Mouse (Mus musculus): ENCODE measurements around the gene Emg1. TPM values are rescaled to one million over a fixed set of nuclear protein-coding genes. Genes with fewer than 3 reads are reported as not detected.

Emg1 gene
- polyA plus RNA-seq, 1 experiment from 2014 or later, result 96.6 TPM

GRCm38 (mm10) chr6:124729850-124730705 lies 18.1 kb upstream of the Emg1 start:
- no peaks in the 10 kb centered on the region for H3K27me3 ChIP-seq (replicated peaks; ENCODE audit: control insufficient read depth, insufficient read depth, low read length)
- ATAC-seq, result no peak
- H3K36me3 ChIP-seq (ENCODE audit: control insufficient read depth, insufficient read depth), result 0 out of 2 replicates have a peak, but pooled peaks cover 5% of the 10 kb centered on the region
- no peak overlapping the region for H3K9ac ChIP-seq (ENCODE audit: low read depth, low read length)
- no peaks in the 10 kb centered on the region for H3K4me1 ChIP-seq (replicated peaks; ENCODE audit: control insufficient read depth, insufficient read depth, low read length)
- no peaks in the 10 kb centered on the region for H3K9me3 ChIP-seq (ENCODE audit: control insufficient read depth)
- H3K27ac ChIP-seq (ENCODE audit: low read depth, low read length), result no peak overlapping the region
- no peak overlapping the region for H3K4me2 ChIP-seq (replicated peaks; ENCODE audit: low read depth)
- no peak overlapping the region for H3K4me3 ChIP-seq (ENCODE audit: low read depth, low read length)
- TF ChIP-seq CTCF (IDR thresholded peaks at IDR 0.05; ENCODE audit: low read depth), result no peak
- WGBS, result 85% methylated on average over 8 of the region's 8 CpGs

- no peak overlapping the region for H3K27ac ChIP-seq (ENCODE audit: low read depth, low read length)
- no peak overlapping the region for H3K4me2 ChIP-seq (replicated peaks; ENCODE audit: low read depth)
- no peak for TF ChIP-seq CTCF (IDR thresholded peaks at IDR 0.05; ENCODE audit: low read depth)
- peaks cover 5% of the 10 kb centered on the region; the same call in 1 of the 2 replicates for H3K36me3 ChIP-seq (ENCODE audit: control insufficient read depth, insufficient read depth)
- no peaks in the 10 kb centered on the region for H3K27me3 ChIP-seq (replicated peaks; ENCODE audit: control insufficient read depth, insufficient read depth, low read length)
- no peak overlapping the region for H3K4me3 ChIP-seq (ENCODE audit: low read depth, low read length)
- no peak overlapping the region for H3K9ac ChIP-seq (ENCODE audit: low read depth, low read length)
- H3K4me1 ChIP-seq (replicated peaks; ENCODE audit: control insufficient read depth, insufficient read depth, low read length), result no peaks in the 10 kb centered on the region
- H3K9me3 ChIP-seq (ENCODE audit: control insufficient read depth), result no peaks in the 10 kb centered on the region
- WGBS, result 81% methylated on average over 10 of the region's 10 CpGs
- no peak for ATAC-seq
Measured at GRCm38 (mm10) chr6:124728621-124729020, 16.6 kb upstream of the Emg1 start.

- Histone ChIP-seq H3K4me3 (ENCODE audit: low read depth, low read length) (no peak overlapping the region), H3K4me1 (replicated peaks; ENCODE audit: control insufficient read depth, insufficient read depth, low read length) (no peaks in the 10 kb centered on the region), H3K27ac (ENCODE audit: low read depth, low read length) (no peak overlapping the region), H3K9me3 (ENCODE audit: control insufficient read depth) (no peaks in the 10 kb centered on the region), H3K4me2 (replicated peaks; ENCODE audit: low read depth) (no peak overlapping the region), H3K27me3 (replicated peaks; ENCODE audit: control insufficient read depth, insufficient read depth, low read length) (no peaks in the 10 kb centered on the region), H3K9ac (ENCODE audit: low read depth, low read length) (no peak overlapping the region), H3K36me3 (ENCODE audit: control insufficient read depth, insufficient read depth) (peaks cover 5% of the 10 kb centered on the region; the same call in 1 of the 2 replicates)
- WGBS, result 85% methylated on average over 10 of the region's 10 CpGs
- TF ChIP-seq CTCF (IDR thresholded peaks at IDR 0.05; ENCODE audit: low read depth), result no peak
- no peak for ATAC-seq
Measured at GRCm38 (mm10) chr6:124724472-124724871, 12.5 kb upstream of the Emg1 start.

DNA sequence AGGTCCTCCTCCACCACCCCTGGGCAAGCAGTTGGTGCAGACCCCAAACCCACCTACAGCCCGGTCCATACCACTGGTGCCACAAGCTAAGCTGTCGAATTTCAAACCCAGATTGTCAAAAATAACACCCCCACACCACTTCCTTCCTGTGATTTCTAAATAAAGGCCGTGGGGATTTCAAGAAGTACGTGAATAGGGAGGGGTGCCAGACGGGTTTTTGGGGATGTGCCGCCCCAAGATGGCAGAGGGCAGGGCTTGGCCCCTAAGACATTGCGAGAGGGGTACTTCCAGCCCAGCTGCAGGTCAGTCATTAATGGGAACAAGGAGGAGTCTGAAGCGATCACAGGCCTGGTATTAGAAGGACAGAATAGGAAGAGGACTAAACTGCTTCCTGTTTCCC lies 11.6 kb upstream of the Emg1 start:
- no peak overlapping the region for H3K27ac ChIP-seq (ENCODE audit: low read depth, low read length)
- 78% methylated on average over 8 of the region's 8 CpGs for WGBS
- H3K4me3 ChIP-seq (ENCODE audit: low read depth, low read length), result no peak overlapping the region
- H3K36me3 ChIP-seq (ENCODE audit: control insufficient read depth, insufficient read depth), result peaks cover 5% of the 10 kb centered on the region; the same call in 1 of the 2 replicates
- H3K9ac ChIP-seq (ENCODE audit: low read depth, low read length), result no peak overlapping the region
- no peak overlapping the region for H3K4me2 ChIP-seq (replicated peaks; ENCODE audit: low read depth)
- ATAC-seq, result no peak
- no peak for TF ChIP-seq CTCF (IDR thresholded peaks at IDR 0.05; ENCODE audit: low read depth)
- no peaks in the 10 kb centered on the region for H3K27me3 ChIP-seq (replicated peaks; ENCODE audit: control insufficient read depth, insufficient read depth, low read length)
- H3K4me1 ChIP-seq (replicated peaks; ENCODE audit: control insufficient read depth, insufficient read depth, low read length), result no peaks in the 10 kb centered on the region
- H3K9me3 ChIP-seq (ENCODE audit: control insufficient read depth), result no peaks in the 10 kb centered on the region

- ATAC-seq, result no peak
- no peak overlapping the region for H3K27ac ChIP-seq (ENCODE audit: low read depth, low read length)
- H3K9me3 ChIP-seq (ENCODE audit: control insufficient read depth), result no peaks in the 10 kb centered on the region
- no peaks in the 10 kb centered on the region for H3K4me1 ChIP-seq (replicated peaks; ENCODE audit: control insufficient read depth, insufficient read depth, low read length)
- no peaks in the 10 kb centered on the region for H3K27me3 ChIP-seq (replicated peaks; ENCODE audit: control insufficient read depth, insufficient read depth, low read length)
- H3K4me3 ChIP-seq (ENCODE audit: low read depth, low read length), result no peak overlapping the region
- H3K36me3 ChIP-seq (ENCODE audit: control insufficient read depth, insufficient read depth), result peaks cover 5% of the 10 kb centered on the region; the same call in 1 of the 2 replicates
- no peak for TF ChIP-seq CTCF (IDR thresholded peaks at IDR 0.05; ENCODE audit: low read depth)
- 77% methylated on average over 6 of the region's 6 CpGs for WGBS
- H3K9ac ChIP-seq (ENCODE audit: low read depth, low read length), result no peak overlapping the region
- H3K4me2 ChIP-seq (replicated peaks; ENCODE audit: low read depth), result no peak overlapping the region
Measured at GRCm38 (mm10) chr6:124722876-124723473, 11.0 kb upstream of the Emg1 start.

GRCm38 (mm10) chr6:124720904-124721303 lies 8.9 kb upstream of the Emg1 start:
- WGBS, result 32% methylated on average over 11 of the region's 11 CpGs
- Histone ChIP-seq H3K4me1 (replicated peaks; ENCODE audit: control insufficient read depth, insufficient read depth, low read length) (no peaks in the 10 kb centered on the region), H3K27me3 (replicated peaks; ENCODE audit: control insufficient read depth, insufficient read depth, low read length) (no peaks in the 10 kb centered on the region), H3K36me3 (ENCODE audit: control insufficient read depth, insufficient read depth) (peaks cover 8% of the 10 kb centered on the region), H3K4me2 (replicated peaks; ENCODE audit: low read depth) (peak overlapping the region; percentile 65), H3K27ac (ENCODE audit: low read depth, low read length) (peak overlapping the region; percentile 97), H3K4me3 (ENCODE audit: low read depth, low read length) (peak overlapping the region; percentile 67; the same call in 1 of the 2 replicates), H3K9ac (ENCODE audit: low read depth, low read length) (0 out of 2 replicates have a peak overlapping the region, but pooled peaks have one; percentile 17), H3K9me3 (ENCODE audit: control insufficient read depth) (no peaks in the 10 kb centered on the region)
- no peak for TF ChIP-seq CTCF (IDR thresholded peaks at IDR 0.05; ENCODE audit: low read depth)
- ATAC-seq, result peak; percentile 12; the same call in 1 of the 2 replicates

Measured in intestine, postnatal 0 days (tissue).